Mouse (Mus musculus): ENCODE results near the gene Tbl3. TPM values are rescaled to one million over a fixed set of nuclear protein-coding genes. Genes with fewer than 3 reads are reported as not detected.

Tbl3 gene
- polyA plus RNA-seq, 1 experiment from 2014 or later, result 67.9 TPM

DNA sequence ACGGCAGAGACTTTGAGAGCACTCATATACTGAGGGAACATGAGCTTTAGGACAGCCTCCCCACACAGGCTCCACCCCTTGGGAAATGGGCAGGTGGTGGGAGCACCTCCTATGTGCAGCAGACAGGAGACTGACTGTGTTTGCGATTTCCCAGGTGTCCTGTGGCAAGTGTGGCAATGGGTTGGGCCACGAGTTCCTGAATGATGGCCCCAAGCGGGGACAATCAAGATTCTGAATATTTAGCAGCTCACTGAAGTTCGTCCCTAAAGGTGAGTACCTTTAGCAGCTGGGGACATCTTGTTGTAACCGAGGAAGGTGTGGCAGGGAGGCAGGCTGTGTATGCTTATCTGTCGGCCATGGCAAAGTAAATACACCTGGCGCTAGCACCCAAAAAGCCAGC is 32.5 kb upstream of the Tbl3 start:
- Histone ChIP-seq H3K9ac (ENCODE audit: low read length) (no peak overlapping the region), H3K27ac (ENCODE audit: low read length) (no peak overlapping the region)
- 71% methylated on average over 8 of the region's 8 CpGs for WGBS

DNA sequence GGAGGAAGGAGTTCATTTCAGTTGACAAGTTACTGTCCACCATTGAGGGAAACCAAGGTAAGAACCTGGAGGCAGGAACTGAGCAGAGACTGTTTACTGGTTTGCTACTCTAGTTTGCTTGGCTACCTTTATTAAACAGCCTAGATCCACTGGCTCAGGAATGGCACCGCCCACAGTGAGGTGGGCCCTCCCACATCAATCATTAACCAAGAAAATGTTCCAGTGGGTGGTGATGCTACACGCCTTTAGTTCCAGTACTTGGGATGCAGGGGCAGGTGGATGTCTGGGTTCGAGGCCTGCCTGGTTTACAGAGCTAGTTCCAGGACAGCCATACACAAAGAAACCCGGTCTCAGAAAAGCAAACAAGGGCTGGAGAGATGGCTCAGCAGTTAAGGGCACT is 30.8 kb upstream of the Tbl3 start:
- no peak for ATAC-seq (ENCODE audit: low read depth)
- Histone ChIP-seq H3K27me3 (ENCODE audit: control insufficient read depth, insufficient read depth, low read depth, low read length) (no peaks in the 10 kb centered on the region), H3K4me1 (replicated peaks; ENCODE audit: control insufficient read depth, insufficient read depth, low read length) (peaks cover 11% of the 10 kb centered on the region), H3K9me3 (ENCODE audit: control insufficient read depth, low read length) (no peaks in the 10 kb centered on the region), H3K4me3 (ENCODE audit: low read length) (no peak overlapping the region), H3K4me2 (ENCODE audit: low read depth, low read length) (no peak overlapping the region), H3K9ac (ENCODE audit: low read length) (no peak overlapping the region), H3K36me3 (ENCODE audit: control insufficient read depth, insufficient read depth, low read length) (peaks cover 7% of the 10 kb centered on the region), H3K27ac (ENCODE audit: low read length) (no peak overlapping the region)
- WGBS, result 72% methylated on average over 4 of the region's 4 CpGs

More for the DNA sequence above, 32.5 kb upstream of the Tbl3 start:
- Histone ChIP-seq H3K4me2 (ENCODE audit: low read depth, low read length) (no peak overlapping the region), H3K9me3 (ENCODE audit: control insufficient read depth, low read length) (no peaks in the 10 kb centered on the region), H3K4me1 (replicated peaks; ENCODE audit: control insufficient read depth, insufficient read depth, low read length) (peaks cover 11% of the 10 kb centered on the region), H3K27me3 (ENCODE audit: control insufficient read depth, insufficient read depth, low read depth, low read length) (no peaks in the 10 kb centered on the region), H3K4me3 (ENCODE audit: low read length) (no peak overlapping the region), H3K36me3 (ENCODE audit: control insufficient read depth, insufficient read depth, low read length) (peaks cover 7% of the 10 kb centered on the region)
- ATAC-seq (ENCODE audit: low read depth), result no peak

DNA sequence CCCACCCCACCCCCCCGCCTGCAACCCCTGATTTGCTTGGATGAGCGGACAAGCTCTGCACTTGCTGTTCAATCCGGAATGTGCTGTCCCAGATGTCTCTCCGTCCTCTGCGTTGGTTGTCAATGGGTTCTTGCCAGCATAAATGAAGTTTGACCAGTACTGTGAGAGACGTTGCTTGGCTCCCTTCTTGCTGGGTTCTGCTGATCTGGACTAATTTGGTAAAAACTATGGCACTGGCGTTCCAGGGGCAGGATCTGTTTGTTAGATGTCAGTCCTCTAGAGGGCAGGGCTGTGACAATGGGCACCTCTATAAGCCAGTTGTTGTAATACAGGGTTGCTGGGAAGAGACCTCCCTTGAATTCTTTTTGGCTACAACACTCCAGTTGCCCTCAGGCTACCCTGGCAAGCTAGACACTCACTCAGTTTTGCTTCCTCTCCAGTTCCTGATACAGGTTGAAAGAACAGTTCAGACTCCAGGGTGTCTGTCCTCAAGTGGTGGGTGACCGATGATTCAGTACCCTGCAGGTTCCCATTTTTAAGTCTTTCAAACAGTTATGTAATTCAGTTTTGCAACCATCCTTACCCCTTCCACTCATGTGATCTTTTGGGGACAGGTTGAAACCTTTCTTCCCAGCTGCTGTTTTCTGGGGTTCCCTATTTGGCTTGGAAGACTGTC is 29.8 kb upstream of the Tbl3 start:
- Histone ChIP-seq H3K4me2 (ENCODE audit: low read depth, low read length) (peak overlapping the region; percentile 76), H3K4me3 (ENCODE audit: low read length) (peak overlapping the region; percentile 67), H3K4me1 (replicated peaks; ENCODE audit: control insufficient read depth, insufficient read depth, low read length) (peaks cover 11% of the 10 kb centered on the region), H3K9ac (ENCODE audit: low read length) (peak overlapping the region; percentile 74), H3K36me3 (ENCODE audit: control insufficient read depth, insufficient read depth, low read length) (peaks cover 7% of the 10 kb centered on the region), H3K27me3 (ENCODE audit: control insufficient read depth, insufficient read depth, low read depth, low read length) (no peaks in the 10 kb centered on the region), H3K27ac (ENCODE audit: low read length) (no peak overlapping the region), H3K9me3 (ENCODE audit: control insufficient read depth, low read length) (no peaks in the 10 kb centered on the region)
- 18% methylated on average over 8 of the region's 8 CpGs for WGBS
- ATAC-seq (ENCODE audit: low read depth), result no peak

DNA sequence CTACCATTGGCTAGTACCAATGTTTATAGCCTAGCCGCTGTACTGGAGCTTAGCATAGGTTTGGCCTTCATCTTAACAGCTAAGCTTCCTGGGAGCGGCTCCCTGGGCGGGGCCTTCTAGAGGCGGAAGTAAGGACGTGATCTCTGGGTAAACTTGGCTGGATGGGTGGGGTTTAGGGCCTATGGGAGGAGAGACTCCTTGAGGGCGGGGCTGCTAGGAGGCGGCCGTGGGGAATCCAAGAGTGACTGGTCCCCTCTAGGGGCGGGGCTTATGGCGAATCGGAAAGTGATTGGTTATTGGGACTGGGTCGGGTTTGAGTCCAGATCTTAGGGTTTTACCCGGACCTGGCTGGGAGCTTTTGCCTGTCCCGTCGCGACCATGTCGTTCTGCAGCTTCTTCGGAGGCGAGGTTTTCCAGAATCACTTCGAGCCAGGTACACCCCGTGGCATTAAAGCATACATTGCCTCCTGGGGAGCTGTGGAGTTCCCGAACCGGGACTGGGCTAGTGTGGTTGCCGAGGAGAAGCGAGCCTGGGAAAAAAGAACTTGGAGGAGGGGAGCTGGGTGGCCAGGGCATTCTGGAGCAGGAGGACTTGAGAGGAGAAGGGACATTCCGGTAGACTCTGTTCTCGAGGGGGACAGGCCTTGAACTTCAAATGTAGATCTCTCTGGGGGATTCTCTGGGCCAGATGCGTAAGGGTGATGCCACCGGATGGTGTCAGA is 29.0 kb upstream of the Tbl3 start, which contains the start of gene Msrb1:
Gene Msrb1, plus strand, starts transcription at position 313 of the 722 bp plus-strand sequence.
- peak; percentile 99 for ATAC-seq (ENCODE audit: low read depth)
- 1% methylated on average over 29 of the region's 29 CpGs for WGBS
- Histone ChIP-seq H3K9ac (ENCODE audit: low read length) (peak within 1 kb of the TSS; percentile 74), H3K4me2 (ENCODE audit: low read depth, low read length) (peak within 1 kb of the TSS; percentile 76), H3K4me1 (replicated peaks; ENCODE audit: control insufficient read depth, insufficient read depth, low read length) (peaks cover 11% of the 10 kb centered on the region), H3K4me3 (ENCODE audit: low read length) (peak within 1 kb of the TSS; percentile 67), H3K9me3 (ENCODE audit: control insufficient read depth, low read length) (no peaks in the 10 kb centered on the region), H3K36me3 (ENCODE audit: control insufficient read depth, insufficient read depth, low read length) (peaks cover 4% of the 10 kb centered on the region), H3K27ac (ENCODE audit: low read length) (peak within 1 kb of the TSS; percentile 62; the same call in 1 of the 2 replicates), H3K27me3 (ENCODE audit: control insufficient read depth, insufficient read depth, low read depth, low read length) (no peaks in the 10 kb centered on the region)

DNA sequence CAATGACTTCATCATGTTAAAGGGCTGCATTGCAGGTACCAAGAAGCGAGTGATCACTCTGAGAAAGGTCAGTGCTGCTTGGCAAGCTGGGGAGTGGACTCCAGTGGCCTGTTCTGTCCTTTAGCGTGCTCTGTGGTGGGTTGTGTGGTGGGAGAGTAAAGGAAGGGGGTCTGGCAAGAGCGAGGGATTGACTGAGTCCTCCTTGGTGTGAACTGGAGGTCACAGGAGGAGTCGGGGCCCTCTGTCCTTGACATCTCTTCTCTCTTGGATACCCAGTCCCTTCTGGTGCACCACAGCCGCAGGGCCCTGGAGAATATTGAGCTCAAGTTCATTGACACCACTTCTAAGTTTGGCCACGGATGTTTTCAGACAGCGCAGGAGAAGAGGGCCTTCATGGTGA is 28.0 kb upstream of the Tbl3 start:
- Histone ChIP-seq H3K4me3 (ENCODE audit: low read length) (no peak overlapping the region), H3K4me2 (ENCODE audit: low read depth, low read length) (no peak overlapping the region), H3K4me1 (replicated peaks; ENCODE audit: control insufficient read depth, insufficient read depth, low read length) (peaks cover 11% of the 10 kb centered on the region), H3K27me3 (ENCODE audit: control insufficient read depth, insufficient read depth, low read depth, low read length) (no peaks in the 10 kb centered on the region), H3K27ac (ENCODE audit: low read length) (no peak overlapping the region; the same call in 1 of the 2 replicates), H3K36me3 (ENCODE audit: control insufficient read depth, insufficient read depth, low read length) (peaks cover 4% of the 10 kb centered on the region), H3K9ac (ENCODE audit: low read length) (no peak overlapping the region), H3K9me3 (ENCODE audit: control insufficient read depth, low read length) (no peaks in the 10 kb centered on the region)
- no peak for ATAC-seq (ENCODE audit: low read depth)
- WGBS, result 81% methylated on average over 7 of the region's 7 CpGs

DNA sequence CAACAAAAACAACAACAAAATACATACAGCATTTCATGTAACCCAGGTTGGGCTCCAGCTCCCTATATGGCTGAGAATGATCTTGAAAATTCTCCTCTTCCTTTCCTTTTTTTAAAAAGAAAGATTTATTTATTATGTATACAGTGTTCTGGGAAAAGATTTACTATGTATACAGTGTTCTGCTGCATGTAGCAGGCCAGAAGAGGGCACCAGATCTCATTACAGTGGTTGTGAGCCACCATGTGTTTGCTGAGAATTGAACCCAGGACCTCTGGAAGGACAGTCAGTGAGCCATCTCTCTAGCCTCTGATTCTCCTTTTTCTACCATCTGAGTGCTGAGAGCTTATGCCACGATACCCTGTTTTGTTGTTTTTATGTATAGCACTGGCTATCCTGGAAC is 27.1 kb upstream of the Tbl3 start:
- no peak overlapping the region for H3K4me2 ChIP-seq (ENCODE audit: low read depth, low read length)
- no peaks in the 10 kb centered on the region for H3K9me3 ChIP-seq (ENCODE audit: control insufficient read depth, low read length)
- no peak overlapping the region for H3K9ac ChIP-seq (ENCODE audit: low read length)
- H3K27ac ChIP-seq (ENCODE audit: low read length), result no peak overlapping the region
- no peaks in the 10 kb centered on the region for H3K27me3 ChIP-seq (ENCODE audit: control insufficient read depth, insufficient read depth, low read depth, low read length)
- ATAC-seq (ENCODE audit: low read depth), result no peak
- no peaks in the 10 kb centered on the region for H3K36me3 ChIP-seq (ENCODE audit: control insufficient read depth, insufficient read depth, low read length)
- 79% methylated on average over 1 of the region's 1 CpGs for WGBS
- peaks cover 11% of the 10 kb centered on the region for H3K4me1 ChIP-seq (replicated peaks; ENCODE audit: control insufficient read depth, insufficient read depth, low read length)
- no peak overlapping the region for H3K4me3 ChIP-seq (ENCODE audit: low read length)

DNA sequence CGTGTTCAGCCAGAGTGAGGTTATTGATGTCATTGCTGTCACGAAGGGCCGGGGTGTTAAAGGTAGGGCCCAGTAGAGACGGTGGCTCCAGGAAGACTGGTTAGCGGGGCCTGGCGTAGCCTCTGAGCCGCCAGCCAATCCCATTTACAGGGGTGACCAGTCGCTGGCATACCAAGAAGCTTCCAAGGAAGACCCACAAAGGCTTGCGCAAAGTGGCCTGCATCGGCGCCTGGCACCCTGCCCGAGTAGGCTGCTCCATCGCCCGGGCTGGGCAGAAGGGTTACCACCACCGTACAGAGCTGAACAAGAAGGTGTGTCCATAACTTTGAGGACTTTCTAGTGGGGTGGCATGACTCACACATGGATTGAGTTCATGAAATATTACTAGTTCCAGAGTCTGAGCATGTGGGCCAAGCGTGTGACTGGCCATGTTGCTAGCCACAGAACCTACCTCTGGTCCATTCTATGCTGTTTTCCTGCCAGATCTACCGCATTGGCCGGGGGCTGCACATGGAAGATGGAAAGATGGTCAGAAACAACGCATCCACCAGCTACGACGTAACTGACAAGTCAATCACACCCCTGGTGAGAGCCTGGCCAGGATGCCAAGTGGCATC is 26.1 kb upstream of the Tbl3 start:
- WGBS, result 85% methylated on average over 21 of the region's 21 CpGs

DNA sequence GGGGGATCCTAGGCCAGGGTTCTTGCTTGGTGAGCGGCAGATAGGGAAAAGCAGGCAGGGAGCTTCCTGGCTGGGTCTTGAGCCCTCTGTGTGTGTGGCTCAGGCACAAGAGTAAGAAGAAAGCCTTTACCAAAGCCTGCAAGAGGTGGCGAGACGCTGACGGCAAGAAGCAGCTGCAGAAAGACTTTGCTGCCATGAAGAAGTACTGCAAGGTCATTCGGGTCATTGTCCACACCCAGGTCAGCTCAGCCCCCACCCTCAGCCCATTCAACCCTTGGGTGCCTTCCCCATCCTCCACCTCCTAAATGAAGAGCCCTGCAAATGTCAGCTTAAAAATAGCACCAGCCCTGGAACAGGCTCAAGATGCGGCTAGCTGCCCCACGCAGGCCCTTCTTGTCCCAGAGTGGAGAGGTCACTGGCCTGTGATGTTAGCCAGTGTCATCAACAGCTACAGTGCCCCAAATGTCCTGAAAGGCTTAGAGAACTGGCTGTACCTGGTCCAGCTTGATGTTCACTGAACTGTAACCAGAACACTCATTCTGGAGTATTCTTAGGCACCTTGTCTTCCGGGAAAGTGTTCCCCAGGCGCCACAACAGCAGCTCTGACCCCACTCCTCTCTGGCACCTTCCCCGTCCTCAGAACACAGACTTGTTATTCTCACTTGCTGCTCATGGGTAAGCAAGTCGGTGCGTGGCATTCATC is 24.9 kb upstream of the Tbl3 start:
- Histone ChIP-seq H3K36me3 (ENCODE audit: control insufficient read depth, insufficient read depth, low read length) (no peaks in the 10 kb centered on the region), H3K9ac (ENCODE audit: low read length) (no peak overlapping the region; the same call in 1 of the 2 replicates), H3K4me2 (ENCODE audit: low read depth, low read length) (no peak overlapping the region), H3K27me3 (ENCODE audit: control insufficient read depth, insufficient read depth, low read depth, low read length) (no peaks in the 10 kb centered on the region), H3K4me1 (replicated peaks; ENCODE audit: control insufficient read depth, insufficient read depth, low read length) (peaks cover 8% of the 10 kb centered on the region), H3K4me3 (ENCODE audit: low read length) (no peak overlapping the region), H3K9me3 (ENCODE audit: control insufficient read depth, low read length) (no peaks in the 10 kb centered on the region), H3K27ac (ENCODE audit: low read length) (no peak overlapping the region)
- WGBS, result 78% methylated on average over 12 of the region's 12 CpGs
- ATAC-seq (ENCODE audit: low read depth), result no peak

More for the DNA sequence above, 26.1 kb upstream of the Tbl3 start:
- ATAC-seq (ENCODE audit: low read depth), result no peak
- no peak overlapping the region for H3K27ac ChIP-seq (ENCODE audit: low read length)
- H3K4me1 ChIP-seq (replicated peaks; ENCODE audit: control insufficient read depth, insufficient read depth, low read length), result peaks cover 11% of the 10 kb centered on the region
- 0 out of 2 replicates have a peak overlapping the region, but pooled peaks have one; percentile 23 for H3K9ac ChIP-seq (ENCODE audit: low read length)
- no peaks in the 10 kb centered on the region for H3K9me3 ChIP-seq (ENCODE audit: control insufficient read depth, low read length)
- H3K4me3 ChIP-seq (ENCODE audit: low read length), result no peak overlapping the region
- H3K4me2 ChIP-seq (ENCODE audit: low read depth, low read length), result no peak overlapping the region
- no peaks in the 10 kb centered on the region for H3K27me3 ChIP-seq (ENCODE audit: control insufficient read depth, insufficient read depth, low read depth, low read length)
- H3K36me3 ChIP-seq (ENCODE audit: control insufficient read depth, insufficient read depth, low read length), result no peaks in the 10 kb centered on the region

DNA sequence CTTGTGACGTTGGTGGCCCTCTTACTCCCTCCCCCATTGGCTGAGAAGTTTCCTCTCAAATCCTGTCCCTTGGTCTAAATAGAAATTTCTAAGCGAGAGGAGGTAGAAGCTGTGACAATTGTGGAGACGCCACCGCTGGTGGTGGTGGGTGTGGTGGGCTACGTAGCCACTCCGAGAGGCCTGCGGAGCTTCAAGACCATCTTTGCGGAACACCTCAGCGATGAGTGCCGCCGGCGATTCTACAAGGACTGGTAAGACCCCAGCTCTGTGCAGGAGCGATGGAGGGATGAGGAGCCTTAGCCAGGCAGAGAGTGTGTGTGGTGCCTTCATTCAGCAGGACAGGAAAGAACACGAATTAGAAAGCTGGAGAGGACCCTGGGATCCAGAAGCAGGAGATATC is 23.3 kb upstream of the Tbl3 start:
- no peak overlapping the region for H3K4me3 ChIP-seq (ENCODE audit: low read length)
- no peaks in the 10 kb centered on the region for H3K36me3 ChIP-seq (ENCODE audit: control insufficient read depth, insufficient read depth, low read length)
- H3K9me3 ChIP-seq (ENCODE audit: control insufficient read depth, low read length), result no peaks in the 10 kb centered on the region
- H3K4me1 ChIP-seq (replicated peaks; ENCODE audit: control insufficient read depth, insufficient read depth, low read length), result peaks cover under 1% of the 10 kb centered on the region
- no peak overlapping the region for H3K27ac ChIP-seq (ENCODE audit: low read length)
- no peak overlapping the region for H3K4me2 ChIP-seq (ENCODE audit: low read depth, low read length)
- H3K27me3 ChIP-seq (ENCODE audit: control insufficient read depth, insufficient read depth, low read depth, low read length), result no peaks in the 10 kb centered on the region
- no peak overlapping the region for H3K9ac ChIP-seq (ENCODE audit: low read length)
- WGBS, result 75% methylated on average over 14 of the region's 14 CpGs
- no peak for ATAC-seq (ENCODE audit: low read depth)
